Mouse (Mus musculus): Measurements from ENCODE around the gene Zmym4.

GRCm38 (mm10) chr4:126814854-126815253, 153.1 kb downstream of the Zmym4 start:
- TF ChIP-seq EP300 (IDR thresholded peaks at IDR 0.05; ENCODE audit: low read length) = no peak
- TF ChIP-seq HCFC1 (IDR thresholded peaks at IDR 0.05; ENCODE audit: low read depth, low read length) = no peak

Data from CH12.LX (cell line).